Mouse (Mus musculus) limb, embryonic 12.5 days (tissue): Measurements from ENCODE around the gene Tmem106a. TPM values are rescaled to one million over a fixed set of nuclear protein-coding genes. Genes with fewer than 3 reads are reported as not detected.
"Not testable (repeated sequence)": the region's sequence is repeated elsewhere in the genome, so short reads cannot be mapped to it uniquely, and the experiment has no call there.

Source experiments
- ATAC-seq: fragments of 200-750 bp; cut with Nextera tagmentation; 2 replicates; pipeline ENCODE4 v1.8.0; 2017; ENCODE audit warnings: low read depth, moderate TSS enrichment; ENCODE audit not compliant: insufficient number of reproducible peaks, insufficient read depth, low FRiP score, low TSS enrichment
- H3K27ac ChIP-seq: fragments of 300-500 bp; sonication (generic); 2 replicates; pipeline ENCODE4 v1.5.1; 2016; ENCODE audit warnings: mild to moderate bottlenecking, moderate library complexity
- H3K27me3 ChIP-seq: fragments of 300-500 bp; sonication (generic); 2 replicates; pipeline ENCODE4 v1.6.1; 2016; ENCODE audit warnings: mild to moderate bottlenecking, moderate library complexity
- H3K36me3 ChIP-seq: fragments of 300-500 bp; sonication (generic); 2 replicates; pipeline ENCODE4 v1.6.1; 2016; ENCODE audit warnings: mild to moderate bottlenecking, moderate library complexity
- H3K4me1 ChIP-seq: fragments of 300-500 bp; sonication (generic); replicated peaks from 2 replicates; pipeline ENCODE4 v1.6.1; 2016
- H3K4me2 ChIP-seq: fragments of 300-500 bp; sonication (generic); 2 replicates; pipeline ENCODE4 v1.6.1; 2016; ENCODE audit warnings: mild to moderate bottlenecking, moderate library complexity
- H3K4me3 ChIP-seq: fragments of 300-500 bp; sonication (generic); replicated peaks from 2 replicates; pipeline ENCODE4 v1.5.1; 2016; ENCODE audit warnings: mild to moderate bottlenecking
- H3K9ac ChIP-seq: fragments of 300-500 bp; sonication (generic); replicated peaks from 2 replicates; pipeline ENCODE4 v1.6.1; 2016; ENCODE audit warnings: mild to moderate bottlenecking, moderate library complexity
- H3K9me3 ChIP-seq: fragments of 300-500 bp; sonication (generic); 2 replicates; pipeline ENCODE4 v1.6.1; 2016; ENCODE audit warnings: mild to moderate bottlenecking, moderate library complexity
- WGBS: fragments of 180-500 bp; shearing (Covaris S2); methylation state at CpG from one replicate; pipeline ENCODE4 v1.1.7; 2016; 5-methylcytosine and 5-hydroxymethylcytosine counted together
- polyA plus RNA-seq: library from polyadenylated mRNA; unstranded; fragments of >200 nt; fragmentation: Nextera tagmentation; extraction: Ambion mirVana; gene quantifications from 2 replicates; pipeline ENCODE4 v1.2.1, GENCODE M21; 2016

Tmem106a gene
- polyA plus RNA-seq, 1 experiment from 2014 or later: 1.4 TPM

DNA sequence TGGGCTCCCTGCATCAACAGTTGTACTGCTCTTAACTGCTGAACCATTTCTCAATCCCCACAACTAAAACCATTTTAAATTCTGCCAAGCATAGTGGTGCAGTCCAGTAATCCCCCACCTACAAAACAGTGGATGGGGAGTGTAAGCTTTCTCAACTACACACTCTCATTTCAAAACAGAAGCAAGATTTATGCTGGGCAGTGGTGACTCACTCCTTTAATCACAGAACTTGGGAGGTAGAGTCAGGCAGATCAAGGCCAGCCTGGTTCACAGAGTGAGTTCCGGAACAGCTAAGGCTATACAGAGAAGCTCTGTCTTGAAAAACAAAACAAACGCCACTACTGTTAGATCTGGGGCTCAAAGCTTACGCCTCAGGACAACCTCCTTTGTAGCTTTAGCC, 36.6 kb downstream of the Tmem106a start:
- H3K4me3 ChIP-seq: no peak overlapping the region
- no peak for ATAC-seq
- WGBS: 85% methylated on average over 3 of the region's 3 CpGs
- H3K9me3 ChIP-seq: no peaks in the 10 kb centered on the region
- no peaks in the 10 kb centered on the region for H3K27me3 ChIP-seq
- H3K4me2 ChIP-seq: 0 out of 2 replicates have a peak overlapping the region, but pooled peaks have one; percentile 37
- H3K36me3 ChIP-seq: no peaks in the 10 kb centered on the region
- peaks cover 17% of the 10 kb centered on the region for H3K4me1 ChIP-seq
- H3K9ac ChIP-seq: no peak overlapping the region
- H3K27ac ChIP-seq: peak overlapping the region; percentile 31; the same call in 1 of the 2 replicates

DNA sequence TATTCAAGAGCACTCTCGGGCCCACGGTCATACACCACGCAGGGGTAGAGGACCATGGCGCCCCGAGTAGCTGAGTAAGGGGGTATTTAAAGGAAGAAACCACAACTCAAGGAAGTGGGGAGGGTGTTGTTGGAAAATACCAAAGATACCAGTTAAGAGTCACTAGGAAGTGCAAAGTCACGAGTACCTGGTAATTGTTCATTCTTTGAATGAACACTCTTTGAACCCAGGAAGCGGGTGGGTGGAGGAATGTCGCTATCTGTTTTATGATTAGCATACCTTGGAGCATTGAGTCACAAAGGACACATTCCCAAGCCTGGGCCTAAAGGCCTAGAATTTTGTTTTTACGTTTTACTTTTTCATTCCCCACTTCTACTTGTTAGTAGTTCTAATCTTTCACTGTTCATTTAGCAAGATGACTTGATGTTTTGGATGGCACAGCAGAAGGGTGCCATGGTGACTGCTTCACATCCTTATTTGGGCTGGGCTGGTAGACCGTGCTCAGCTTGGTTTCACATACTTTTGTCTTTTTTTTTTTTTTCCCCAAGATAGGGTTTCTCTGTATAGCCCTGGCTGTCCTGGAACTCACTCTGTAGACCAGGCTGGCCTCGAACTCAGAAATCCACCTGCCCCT, 38.1 kb downstream of the Tmem106a start:
- not testable (repeated sequence) for ATAC-seq, H3K27me3 ChIP-seq, H3K9ac ChIP-seq, H3K4me2 ChIP-seq, H3K27ac ChIP-seq, H3K36me3 ChIP-seq, H3K4me3 ChIP-seq, H3K9me3 ChIP-seq
- H3K4me1 ChIP-seq: peaks cover 17% of the 10 kb centered on the region
- 85% methylated on average over 11 of the region's 11 CpGs for whole genome bisulfite sequencing

DNA sequence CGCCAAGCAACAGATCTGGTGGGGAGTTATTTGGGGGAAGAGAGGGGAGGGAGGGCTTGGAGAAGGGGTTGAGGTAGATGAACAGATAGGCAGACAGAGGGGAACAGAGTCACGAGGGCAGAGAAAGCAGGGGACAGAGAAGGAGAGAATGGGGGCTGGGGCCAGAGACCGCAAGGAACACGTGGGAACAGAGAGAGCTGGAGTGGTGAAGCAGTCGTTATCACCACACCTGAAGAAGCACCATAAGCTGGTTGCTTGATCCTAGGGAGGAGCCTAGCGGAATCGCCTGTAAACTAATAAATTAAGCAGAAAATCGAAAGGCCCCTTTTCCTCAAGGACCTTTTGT, 44.6 kb downstream of the Tmem106a start:
- H3K4me3 ChIP-seq: peak overlapping the region; percentile 35
- no peaks in the 10 kb centered on the region for H3K9me3 ChIP-seq
- no peaks in the 10 kb centered on the region for H3K27me3 ChIP-seq
- peak overlapping the region; percentile 99 for H3K27ac ChIP-seq
- peak overlapping the region; percentile 59 for H3K9ac ChIP-seq
- H3K4me2 ChIP-seq: peak overlapping the region; percentile 56
- 0 out of 2 replicates have a peak, but pooled peaks cover 2% of the 10 kb centered on the region for H3K4me1 ChIP-seq
- H3K36me3 ChIP-seq: no peaks in the 10 kb centered on the region
- WGBS: 3% methylated on average over 8 of the region's 8 CpGs
- ATAC-seq: no peak

DNA sequence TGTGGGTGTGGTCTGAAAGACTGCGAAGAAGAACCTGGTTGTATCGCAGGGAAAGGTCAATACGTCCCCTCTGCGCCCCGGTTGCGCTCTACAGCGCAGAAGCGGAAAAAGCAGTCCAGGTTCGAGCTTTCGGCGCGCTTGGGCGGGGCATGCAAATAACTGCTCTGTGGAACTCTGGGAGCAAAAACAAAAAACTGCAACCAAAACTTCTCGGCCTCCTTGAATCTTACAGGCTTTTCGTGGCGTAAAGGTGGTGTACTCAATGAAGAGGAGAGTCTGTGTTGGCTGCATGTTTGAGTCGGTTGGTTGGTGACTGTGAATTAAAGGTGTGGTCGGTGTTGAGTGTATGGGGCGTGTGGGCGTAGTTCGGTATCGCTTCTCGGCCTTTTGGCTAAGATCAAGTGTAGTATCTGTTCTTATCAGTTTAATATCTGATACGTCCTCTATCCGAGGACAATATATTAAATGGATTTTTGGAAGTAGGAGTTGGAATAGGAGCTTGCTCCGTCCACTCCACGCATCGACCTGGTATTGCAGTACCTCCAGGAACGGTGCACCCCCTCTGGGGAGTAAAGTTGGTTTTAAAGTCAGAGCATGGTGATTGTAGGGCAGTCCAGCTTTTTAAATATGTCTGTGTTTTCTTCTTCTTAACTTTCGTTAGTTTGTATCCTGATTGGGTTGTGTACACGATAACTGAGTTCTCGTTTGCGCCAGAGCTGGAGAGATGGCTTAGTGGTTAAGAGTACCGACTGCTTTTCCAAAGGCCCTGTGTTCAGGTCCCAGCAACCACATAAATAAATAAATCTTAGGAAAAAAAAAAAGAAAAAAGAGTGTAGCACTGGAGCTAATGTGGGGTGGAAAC, 45.2 kb downstream of the Tmem106a start, which contains the start of gene Rdm1:
Gene Rdm1, plus strand, starts transcription at position 201 of the 862 bp plus-strand sequence.
- Histone ChIP-seq H3K9me3 (no peaks in the 10 kb centered on the region), H3K27me3 (no peaks in the 10 kb centered on the region), H3K36me3 (no peaks in the 10 kb centered on the region), H3K27ac (peak within 1 kb of the TSS; percentile 99), H3K4me3 (peak within 1 kb of the TSS; percentile 50), H3K4me1 (0 out of 2 replicates have a peak, but pooled peaks cover 2% of the 10 kb centered on the region), H3K4me2 (peak within 1 kb of the TSS; percentile 64), H3K9ac (peak within 1 kb of the TSS; percentile 76)
- peak; percentile 93 for ATAC-seq
- under 1% methylated on average over 34 of the region's 34 CpGs for WGBS

DNA sequence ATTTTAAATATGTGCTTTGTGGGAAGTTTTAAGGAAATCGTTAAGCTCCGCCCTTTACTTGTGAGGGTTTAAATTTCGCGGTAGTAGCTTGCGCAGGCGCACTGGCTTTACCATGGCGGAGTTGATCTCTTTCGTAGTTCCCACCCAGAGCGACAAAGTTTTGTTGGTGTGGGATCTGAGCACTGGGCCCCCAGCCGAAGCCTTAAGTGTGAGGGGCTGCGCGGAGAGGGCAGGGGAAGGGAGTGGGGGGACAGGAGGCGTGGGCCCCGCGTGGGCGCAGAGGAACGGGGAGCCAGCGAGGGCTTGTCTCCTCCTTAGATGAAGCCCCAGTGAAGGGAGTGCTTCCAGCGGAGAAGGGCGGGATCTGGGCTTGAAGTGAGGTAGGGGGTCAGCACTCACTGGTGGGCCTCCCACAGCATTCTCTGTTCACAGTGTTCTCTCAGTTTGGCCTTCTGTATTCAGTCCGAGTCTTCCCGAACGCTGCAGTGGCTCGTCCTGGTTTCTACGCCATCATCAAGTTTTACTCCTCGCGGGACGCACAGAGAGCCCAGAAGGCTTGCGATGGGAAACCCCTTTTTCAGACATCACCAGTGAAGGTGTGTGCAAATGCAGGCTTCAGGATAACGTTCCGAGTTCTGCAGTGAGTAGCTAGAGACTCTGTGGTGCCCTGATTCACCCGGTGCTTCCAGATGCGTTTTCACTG, 46.0 kb downstream of the Tmem106a start:
- Histone ChIP-seq H3K9ac (peak overlapping the region; percentile 76), H3K4me2 (peak overlapping the region; percentile 64), H3K4me1 (0 out of 2 replicates have a peak, but pooled peaks cover 2% of the 10 kb centered on the region), H3K27me3 (no peaks in the 10 kb centered on the region), H3K27ac (peak overlapping the region; percentile 98), H3K9me3 (no peaks in the 10 kb centered on the region), H3K4me3 (peak overlapping the region; percentile 50), H3K36me3 (0 out of 2 replicates have a peak, but pooled peaks cover 2% of the 10 kb centered on the region)
- peak; percentile 66 for ATAC-seq
- under 1% methylated on average over 33 of the region's 33 CpGs for WGBS

DNA sequence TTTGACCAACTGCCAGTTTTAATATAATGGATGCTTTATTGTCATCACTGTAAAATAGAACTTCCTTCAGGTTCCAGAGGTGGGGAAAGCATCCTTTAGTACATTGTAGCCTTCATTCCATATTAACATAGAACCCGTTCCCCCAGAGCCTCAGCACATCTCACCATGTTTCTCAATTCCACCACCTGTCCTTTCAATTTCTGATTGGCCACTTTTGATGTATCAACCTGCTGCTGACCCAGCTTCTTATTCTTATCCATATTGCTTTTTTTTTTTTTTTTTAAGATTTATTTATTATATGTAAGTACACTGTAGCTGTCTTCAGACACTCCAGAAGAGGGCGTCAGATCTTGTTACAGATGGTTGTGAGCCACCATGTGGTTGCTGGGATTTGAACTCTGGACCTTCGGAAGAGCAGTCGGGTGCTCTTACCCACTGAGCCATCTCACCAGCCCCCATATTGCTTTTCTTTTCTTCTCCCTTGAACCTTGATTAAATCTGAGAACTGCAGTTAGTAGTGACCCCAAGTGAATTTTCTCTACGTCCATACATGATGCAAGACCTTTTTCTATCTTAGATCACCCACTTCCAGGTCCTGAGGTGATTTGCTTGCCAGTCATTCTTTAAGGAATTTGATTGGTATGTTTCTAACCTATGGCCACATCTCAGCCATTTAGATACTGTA, 46.8 kb downstream of the Tmem106a start:
- H3K36me3 ChIP-seq, H3K9ac ChIP-seq, H3K4me1 ChIP-seq, ATAC-seq, H3K27me3 ChIP-seq, H3K9me3 ChIP-seq: not testable (repeated sequence)
- WGBS: 75% methylated on average over 4 of the region's 5 CpGs
- Histone ChIP-seq H3K4me2 (peak overlapping the region; percentile 64), H3K4me3 (peak overlapping the region; percentile 50), H3K27ac (0 out of 2 replicates have a peak overlapping the region, but pooled peaks have one; percentile 98)

DNA sequence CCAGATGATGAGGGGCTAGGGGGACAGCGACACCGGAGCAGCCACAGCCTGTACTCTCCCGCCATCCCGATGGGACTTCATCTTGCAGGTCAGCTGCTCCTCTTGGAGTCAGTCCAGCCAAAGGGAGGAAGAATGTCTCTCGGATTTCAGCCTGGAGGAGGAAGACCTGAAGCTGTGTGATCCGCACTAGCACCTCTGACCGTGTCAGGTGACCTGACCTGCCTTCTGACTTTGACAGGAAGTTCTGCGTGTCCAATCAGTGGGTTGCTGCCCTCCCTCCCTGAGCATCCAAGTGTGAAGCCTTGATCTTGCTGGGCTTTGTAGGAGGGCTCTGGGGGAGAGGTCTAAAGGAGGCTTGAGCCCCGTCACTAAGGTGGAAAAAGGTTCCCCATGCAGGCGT, 53.6 kb downstream of the Tmem106a start:
- no peak for ATAC-seq
- peaks cover 27% of the 10 kb centered on the region for H3K36me3 ChIP-seq
- H3K4me3 ChIP-seq: no peak overlapping the region
- no peaks in the 10 kb centered on the region for H3K4me1 ChIP-seq
- 80% methylated on average over 10 of the region's 10 CpGs for WGBS
- H3K9ac ChIP-seq: no peak overlapping the region
- H3K27ac ChIP-seq: no peak overlapping the region
- H3K27me3 ChIP-seq: no peaks in the 10 kb centered on the region
- H3K9me3 ChIP-seq: no peaks in the 10 kb centered on the region
- no peak overlapping the region for H3K4me2 ChIP-seq

DNA sequence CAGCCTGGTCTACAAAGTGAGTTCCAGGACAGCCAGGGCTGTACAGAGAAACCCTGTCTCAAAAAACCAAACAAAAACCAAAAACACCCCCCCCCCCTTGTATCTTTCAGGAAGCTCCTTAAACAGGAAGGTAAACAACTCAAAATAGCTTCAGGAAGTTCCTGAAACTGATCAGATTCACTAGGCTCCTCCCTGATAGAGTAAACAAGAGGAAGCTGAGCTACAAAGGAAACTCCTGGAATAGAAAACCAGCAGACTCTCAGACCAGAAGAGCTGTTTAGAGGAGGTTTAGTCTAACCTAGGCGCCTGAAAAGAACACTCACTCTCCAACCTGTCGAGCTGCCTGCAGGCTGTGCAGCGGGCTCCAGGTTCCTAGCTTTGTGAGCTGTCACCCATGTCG, 57.7 kb downstream of the Tmem106a start:
- WGBS: 95% methylated on average over 4 of the region's 4 CpGs
- no peaks in the 10 kb centered on the region for H3K27me3 ChIP-seq

DNA sequence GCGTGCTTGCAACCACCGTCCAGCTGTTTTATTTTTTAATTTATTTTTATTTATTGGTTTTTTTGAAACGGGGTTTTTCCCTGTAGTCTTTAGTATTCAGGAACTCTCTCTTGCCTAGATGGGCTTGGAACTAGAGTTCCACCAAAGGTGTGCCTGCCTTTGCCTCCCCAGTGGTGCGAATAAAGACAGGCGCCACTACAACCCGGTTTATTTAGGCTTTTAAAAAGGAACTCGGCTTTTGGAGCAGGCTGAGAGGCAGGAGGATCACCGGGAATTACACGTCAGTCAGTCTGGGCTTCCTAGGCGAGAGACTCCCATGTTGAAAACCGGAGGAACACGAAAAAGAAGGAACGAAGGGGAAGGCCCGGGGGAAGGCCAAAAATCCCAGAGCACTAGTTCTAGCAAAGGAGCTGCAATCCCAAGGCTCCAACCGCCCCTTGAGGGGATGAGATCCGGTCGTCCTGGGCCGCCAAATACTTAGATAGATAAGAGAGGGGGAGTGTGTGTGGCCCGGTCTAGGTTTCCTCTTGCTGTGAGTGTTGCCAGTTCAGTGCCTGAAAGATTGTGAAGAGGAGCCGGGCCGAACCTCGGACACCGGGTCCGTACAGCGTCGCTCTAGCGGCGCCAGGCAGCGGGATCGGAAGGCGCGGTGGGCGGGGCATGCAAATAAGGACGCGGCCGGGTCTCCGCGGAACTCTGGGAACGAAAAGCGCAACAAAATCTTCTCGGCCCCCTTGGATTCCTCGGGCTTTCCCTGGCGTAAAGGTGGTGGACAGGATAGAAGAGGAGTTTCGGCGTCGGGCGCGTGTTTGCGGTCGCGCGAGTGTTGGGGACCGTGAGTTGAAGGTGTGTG, 59.0 kb downstream of the Tmem106a start:
- H3K36me3 ChIP-seq, H3K9me3 ChIP-seq, H3K4me1 ChIP-seq, H3K27me3 ChIP-seq: not testable (repeated sequence)
- 5% methylated on average over 53 of the region's 53 CpGs for WGBS
- peak overlapping the region; percentile 35 for H3K4me3 ChIP-seq
- H3K4me2 ChIP-seq: peak overlapping the region; percentile 51
- peak overlapping the region; percentile 53; the same call in 1 of the 2 replicates for H3K9ac ChIP-seq
- peak; percentile 57 for ATAC-seq
- peak overlapping the region; percentile 83 for H3K27ac ChIP-seq

More for the DNA sequence above, 57.7 kb downstream of the Tmem106a start:
- Histone ChIP-seq H3K36me3 (peaks cover 15% of the 10 kb centered on the region), H3K9me3 (no peaks in the 10 kb centered on the region), H3K4me3 (no peak overlapping the region), H3K4me2 (no peak overlapping the region), H3K4me1 (no peaks in the 10 kb centered on the region), H3K9ac (no peak overlapping the region), H3K27ac (no peak overlapping the region)
- no peak for ATAC-seq
